Comparison of ENCODE assay signal across 8 mouse cellular contexts in genomic region chr12:85475232-85475919, GRCm38 (mm10). TPM values are rescaled to one million over a fixed set of nuclear protein-coding genes. Genes with fewer than 3 reads are reported as not detected.
DNase-seq lines count a peak whose midpoint lies in the region; ATAC-seq and TF ChIP-seq lines count a peak whose summit lies in the region.

No protein-coding gene starts in this region.

- peak overlapping the region; percentile 100 for H3K4me2 ChIP-seq in liver, embryonic 12.5 days
- peak overlapping the region; percentile 95 for H3K4me2 ChIP-seq in stomach, postnatal 0 days (replicated peaks; ENCODE audit: low read depth)

- no peaks in the 10 kb centered on the region for H3K36me3 ChIP-seq in liver, embryonic 12.5 days
- H3K36me3 ChIP-seq in stomach, postnatal 0 days (ENCODE audit: control insufficient read depth, insufficient read depth, low read length): peaks cover 4% of the 10 kb centered on the region; the same call in 1 of the 2 replicates

- no peak overlapping the region for H3K27ac ChIP-seq in liver, embryonic 12.5 days
- H3K27ac ChIP-seq in stomach, postnatal 0 days (replicated peaks): no peak overlapping the region

- peaks cover 68% of the 10 kb centered on the region for H3K4me1 ChIP-seq in liver, embryonic 12.5 days
- 0 out of 2 replicates have a peak, but pooled peaks cover 2% of the 10 kb centered on the region for H3K4me1 ChIP-seq in stomach, postnatal 0 days (replicated peaks; ENCODE audit: control insufficient read depth, insufficient read depth)

- 15% methylated on average over 14 of the region's 16 CpGs for WGBS in liver, embryonic 12.5 days (ENCODE audit: insufficient replicate concordance)
- 55% methylated on average over 14 of the region's 16 CpGs for WGBS in stomach, postnatal 0 days

- peak overlapping the region; percentile 69 for H3K4me3 ChIP-seq in liver, embryonic 12.5 days
- peak overlapping the region; percentile 79 for H3K4me3 ChIP-seq in stomach, postnatal 0 days (ENCODE audit: low read depth, low read length)

- peaks cover 82% of the 10 kb centered on the region for H3K27me3 ChIP-seq in liver, embryonic 12.5 days (replicated peaks)
- no peaks in the 10 kb centered on the region for H3K27me3 ChIP-seq in stomach, postnatal 0 days (ENCODE audit: control insufficient read depth, insufficient read depth, low read length)

- no peak for ATAC-seq in CD4-positive, CD25-positive, alpha-beta regulatory T cell, adult 4 months
- no peak for ATAC-seq in liver, embryonic 12.5 days
- ATAC-seq in stomach, postnatal 0 days (ENCODE audit: low FRiP score, low TSS enrichment): no peak

- no peak for TF ChIP-seq CTCF in stomach, postnatal 0 days (IDR thresholded peaks at IDR 0.05; ENCODE audit: low read depth)

- H3K9ac ChIP-seq in liver, embryonic 12.5 days: peak overlapping the region; percentile 76
- H3K9ac ChIP-seq in stomach, postnatal 0 days (ENCODE audit: low read length): peak overlapping the region; percentile 79

- no peak for TF ChIP-seq EP300 in stomach, postnatal 0 days (optimal IDR thresholded peaks at IDR 0.05)

- no peaks in the 10 kb centered on the region for H3K9me3 ChIP-seq in liver, embryonic 12.5 days (replicated peaks)
- no peaks in the 10 kb centered on the region for H3K9me3 ChIP-seq in stomach, postnatal 0 days (ENCODE audit: control insufficient read depth, low read length)

- peak; percentile 51 for DNase-seq in CD4-positive, CD25-positive, alpha-beta regulatory T cell, adult 2 months (ENCODE audit: low read depth, low spot score)
- peak; percentile 16 for DNase-seq in retina, embryonic 14.5 days (ENCODE audit: low spot score)
- DNase-seq in retina, postnatal 1 day: no peak
- DNase-seq in stomach, postnatal 0 days (ENCODE audit: low spot score): no peak
- DNase-seq in thymus, adult 18-20 months: no peak
- DNase-seq in kidney, adult 8-10 months: no peak

RNA-seq across cellular contexts. Expression of gene Fos, which starts 1.7 kb away (rescaled TPM):
- polyA plus RNA-seq in CD4-positive, CD25-positive, alpha-beta regulatory T cell, adult 4 months (2017; shearing (Covaris generic)): 10 to 100 TPM; 11.3 to 39.0 TPM
- polyA plus RNA-seq in liver, embryonic 12.5 days (2016; fragmentation: Nextera tagmentation; extraction: Ambion mirVana): 1.4 and 1.5 TPM in 2 replicates
- polyA plus RNA-seq in stomach, postnatal 0 days (2015; fragmentation: Nextera tagmentation; extraction: Ambion mirVana): 18.2 and 23.2 TPM in 2 replicates

Comparison
In these comparisons a context has a peak if more than half of its experiments do, and no peak if none do; other contexts are left out.
1. DNase-seq: peak in CD4-positive, CD25-positive, alpha-beta regulatory T cell, adult 2 months (single experiment) and retina, embryonic 14.5 days (single experiment); none in retina, postnatal 1 day (single experiment), stomach, postnatal 0 days (single experiment), thymus, adult 18-20 months (0 of 2) and kidney, adult 8-10 months (0 of 2).